In the genomic region with DNA sequence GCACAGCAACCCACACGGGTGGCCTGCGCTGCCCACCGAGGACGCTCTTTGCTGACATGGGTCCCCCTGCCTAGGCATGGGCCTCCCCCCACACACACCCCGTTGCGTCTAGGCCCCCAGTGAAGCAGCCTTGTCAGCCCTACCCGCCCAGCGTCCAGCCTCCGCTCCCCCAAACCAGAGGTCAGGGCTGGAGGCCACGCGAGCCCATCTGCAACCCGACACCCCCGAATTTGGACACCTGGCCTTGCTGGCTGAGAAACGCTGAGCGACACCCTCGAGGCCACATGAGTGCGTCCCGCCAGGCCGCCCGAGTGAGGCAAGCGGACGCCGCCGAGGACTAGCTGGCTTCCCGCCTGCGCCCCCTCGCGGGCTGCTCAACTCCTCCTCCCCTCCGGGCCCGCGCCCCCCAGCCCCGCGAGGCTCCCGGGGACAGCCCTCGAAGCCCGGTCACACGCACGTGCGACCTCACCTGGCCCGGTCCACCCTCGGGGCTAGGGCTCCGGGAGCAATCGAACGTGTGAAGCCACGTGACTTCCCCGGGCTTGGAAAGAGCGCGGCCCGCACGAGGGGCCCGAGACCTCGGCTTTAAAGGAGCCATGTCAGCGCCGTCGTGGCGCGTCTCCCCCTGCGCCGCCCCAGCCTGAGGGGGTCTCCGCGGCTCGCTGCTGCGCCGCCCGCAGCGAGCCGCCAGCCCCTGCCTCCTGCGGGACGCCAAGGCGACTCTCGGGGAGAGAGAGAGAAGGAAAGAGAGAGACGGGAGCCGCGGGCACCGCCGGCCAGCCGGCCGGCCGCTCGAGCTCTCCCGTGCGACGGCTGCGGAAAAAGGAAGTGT, we compare ENCODE assay signal across 7 mouse cellular contexts. TPM values are rescaled to one million over a fixed set of nuclear protein-coding genes. Genes with fewer than 3 reads are reported as not detected.
A peak's percentile ranks its signal among the peaks of the same experiment; 100 is the strongest.
DNase-seq lines count a peak whose midpoint lies in the region; ATAC-seq and TF ChIP-seq lines count a peak whose summit lies in the region.

No protein-coding gene starts in this region.

- peak; percentile 54 to 64 for DNase-seq in adrenal gland, adult 18-20 months (ENCODE audit: low spot score in 2 of 2)
- peak; percentile 20 to 40 for DNase-seq in cerebellum, adult 18-20 months
- DNase-seq in gastrocnemius, adult 2 months = peak; percentile 82
- DNase-seq in hindbrain, embryonic 14.5 days (ENCODE audit: low spot score) = peak; percentile 27
- DNase-seq in left cerebral cortex, adult 2 months (ENCODE audit: extremely low spot score in 1 of 2, low spot score in 2 of 2) = peak; percentile 49 to 58
- peak; percentile 93 for DNase-seq in midbrain, embryonic 11.5 days (ENCODE audit: low spot score, missing footprints)
- peak; percentile 63 for DNase-seq in testis, postnatal 10 days (ENCODE audit: low spot score)

- peak overlapping the region; percentile 60 for H3K9ac ChIP-seq in hindbrain, embryonic 14.5 days
- H3K9ac ChIP-seq in midbrain, embryonic 11.5 days (ENCODE audit: low read length) = no peak overlapping the region

- peak overlapping the region; percentile 90 for H3K27ac ChIP-seq in gastrocnemius, adult 2 months
- H3K27ac ChIP-seq in hindbrain, embryonic 14.5 days = no peak overlapping the region
- peak overlapping the region; percentile 69 for H3K27ac ChIP-seq in left cerebral cortex, adult 2 months
- H3K27ac ChIP-seq in midbrain, embryonic 11.5 days (ENCODE audit: low read depth, low read length) = no peak overlapping the region

- H3K36me3 ChIP-seq in hindbrain, embryonic 14.5 days (replicated peaks; ENCODE audit: control insufficient read depth, insufficient read depth) = no peaks in the 10 kb centered on the region
- H3K36me3 ChIP-seq in midbrain, embryonic 11.5 days (ENCODE audit: control insufficient read depth, insufficient read depth, low read length) = no peaks in the 10 kb centered on the region

- H3K27me3 ChIP-seq in hindbrain, embryonic 14.5 days (ENCODE audit: control insufficient read depth, insufficient read depth, low read length) = peaks cover 78% of the 10 kb centered on the region
- peaks cover 48% of the 10 kb centered on the region for H3K27me3 ChIP-seq in midbrain, embryonic 11.5 days (ENCODE audit: control insufficient read depth, insufficient read depth, low read length)

- no peaks in the 10 kb centered on the region for H3K9me3 ChIP-seq in hindbrain, embryonic 14.5 days (ENCODE audit: control insufficient read depth, low read length)
- no peaks in the 10 kb centered on the region for H3K9me3 ChIP-seq in midbrain, embryonic 11.5 days (ENCODE audit: control insufficient read depth, low read length)

- peak overlapping the region; percentile 95 for H3K4me2 ChIP-seq in hindbrain, embryonic 14.5 days (replicated peaks)
- peak overlapping the region; percentile 80 for H3K4me2 ChIP-seq in midbrain, embryonic 11.5 days

- peaks cover 16% of the 10 kb centered on the region for H3K4me1 ChIP-seq in hindbrain, embryonic 14.5 days (replicated peaks; ENCODE audit: control insufficient read depth, insufficient read depth, low read length)
- peaks cover 22% of the 10 kb centered on the region for H3K4me1 ChIP-seq in midbrain, embryonic 11.5 days (ENCODE audit: control insufficient read depth, insufficient read depth, low read length)

- peak overlapping the region; percentile 91 for H3K4me3 ChIP-seq in gastrocnemius, adult 2 months
- H3K4me3 ChIP-seq in hindbrain, embryonic 14.5 days (replicated peaks; ENCODE audit: low read length) = peak overlapping the region; percentile 59
- peak overlapping the region; percentile 73 for H3K4me3 ChIP-seq in left cerebral cortex, adult 2 months
- peak overlapping the region; percentile 46 for H3K4me3 ChIP-seq in midbrain, embryonic 11.5 days (ENCODE audit: low read depth, low read length)

- peak; percentile 55; the same call in 1 of the 2 replicates for ATAC-seq in hindbrain, embryonic 14.5 days (ENCODE audit: low FRiP score)
- peak; percentile 54; the same call in 1 of the 2 replicates for ATAC-seq in midbrain, embryonic 11.5 days (ENCODE audit: low FRiP score)

- intact Hi-C loops in gastrocnemius, adult 2 months (cut with DNase I) = loop anchor here (2.0 to 5.0 kb wide), 2 partner anchors 39 to 86 kb away; a partner anchor contains a TSS
- intact Hi-C loops in left cerebral cortex, adult 2 months (cut with DNase I) = loop anchor here (2.0 to 5.0 kb wide), 5 partner anchors 56 to 324 kb away; a partner anchor contains a TSS

- peak; percentile 39; the same call in 1 of the 2 replicates for TF ChIP-seq CTCF in gastrocnemius, adult 2 months (IDR thresholded peaks at IDR 0.05)
- TF ChIP-seq CTCF in left cerebral cortex, adult 2 months (IDR thresholded peaks at IDR 0.05) = peak; percentile 43

- WGBS in hindbrain, embryonic 14.5 days = 4% methylated on average over 82 of the region's 84 CpGs
- WGBS in midbrain, embryonic 11.5 days = 6% methylated on average over 75 of the region's 84 CpGs

RNA-seq across cellular contexts. Expression of a gene that starts 1.6 kb away (rescaled TPM):
- 10 to 100 TPM; 35.5 to 38.4 TPM for total RNA-seq in adrenal gland, adult 18-20 months (2021)
- 10 to 100 TPM; 27.1 to 43.3 TPM for total RNA-seq in gastrocnemius, adult 2 months (2021)
- 5.9 and 6.2 TPM in 2 replicates for polyA plus RNA-seq in hindbrain, embryonic 14.5 days (2014; fragmentation: Nextera tagmentation; extraction: Ambion mirVana)
- 100 to 1,000 TPM in 1 of 2 experiments, 10 to 100 TPM in 1; 98.1 to 101 TPM for total RNA-seq in left cerebral cortex, adult 2 months (2021)
- polyA plus RNA-seq in midbrain, embryonic 11.5 days (2014; fragmentation: Nextera tagmentation; extraction: Ambion mirVana) = 1.4 and 2.2 TPM in 2 replicates

RNA-seq across cellular contexts. Expression of a gene that starts 40.1 kb away (rescaled TPM):
- 10 to 100 TPM in 1 of 2 experiments, 1 to 10 TPM in 1; 9.8 to 12.3 TPM for total RNA-seq in adrenal gland, adult 18-20 months (2021)
- total RNA-seq in gastrocnemius, adult 2 months (2021) = under 1 TPM; 0.20 TPM
- 120 and 128 TPM in 2 replicates for polyA plus RNA-seq in hindbrain, embryonic 14.5 days (2014; fragmentation: Nextera tagmentation; extraction: Ambion mirVana)
- total RNA-seq in left cerebral cortex, adult 2 months (2021) = 100 to 1,000 TPM; 159 to 162 TPM
- polyA plus RNA-seq in midbrain, embryonic 11.5 days (2014; fragmentation: Nextera tagmentation; extraction: Ambion mirVana) = 33.4 and 34.4 TPM in 2 replicates

RNA-seq across cellular contexts. Expression of a gene that starts 44.4 kb away (rescaled TPM):
- not detected for total RNA-seq in adrenal gland, adult 18-20 months (2021)
- total RNA-seq in gastrocnemius, adult 2 months (2021) = 10 to 100 TPM in 1 of 2 experiments, 1 to 10 TPM in 1; 1.4 to 10.7 TPM
- not detected in 2 replicates for polyA plus RNA-seq in hindbrain, embryonic 14.5 days (2014; fragmentation: Nextera tagmentation; extraction: Ambion mirVana)
- not detected for total RNA-seq in left cerebral cortex, adult 2 months (2021)
- not detected in 2 replicates for polyA plus RNA-seq in midbrain, embryonic 11.5 days (2014; fragmentation: Nextera tagmentation; extraction: Ambion mirVana)

Comparison
In these comparisons a context has a peak if more than half of its experiments do, and no peak if none do; other contexts are left out.
1. DNase-seq: peak in every context shown above with its lines; median percentile 93 in midbrain, embryonic 11.5 days; 82 in gastrocnemius, adult 2 months; 63 in testis, postnatal 10 days; 59 in adrenal gland, adult 18-20 months; 54 in left cerebral cortex, adult 2 months; 30 in cerebellum, adult 18-20 months; 27 in hindbrain, embryonic 14.5 days.
2. H3K27ac ChIP-seq: peak in gastrocnemius, adult 2 months (single experiment) and left cerebral cortex, adult 2 months (single experiment); none in hindbrain, embryonic 14.5 days (single experiment) and midbrain, embryonic 11.5 days (single experiment).
3. RNA of a gene that starts 40.1 kb away (total RNA-seq): 159 to 162 TPM in left cerebral cortex, adult 2 months; 9.8 to 12.3 TPM in adrenal gland, adult 18-20 months and 0.20 TPM in gastrocnemius, adult 2 months; every median in the first group is over 10 times any median in the second.
4. Peak in every context shown above with its lines, with median percentiles within 50 percentile points of each other: H3K4me3 ChIP-seq.